Mouse (Mus musculus) lung, postnatal 0 days (tissue): ENCODE data around the gene Ift80.

Source experiments
- CTCF ChIP-seq: IDR thresholded peaks from 2 replicates; pipeline ENCODE4 v1.5.1; 2016; ENCODE audit warnings: antibody characterized with exemption, mild to moderate bottlenecking
- EP300 ChIP-seq: IDR thresholded peaks from 2 replicates; pipeline ENCODE4 v1.6.1; 2016; ENCODE audit warnings: antibody characterized with exemption, mild to moderate bottlenecking, control low read depth

- TF ChIP-seq CTCF (no peak), EP300 (0 out of 2 replicates have a peak, but pooled peaks have one; percentile 70)
Observed at GRCm38 (mm10) chr3:69004437-69005337, at the start of gene Ift80, which contains the start of gene Smc4.
